Mouse (Mus musculus) left cerebral cortex, adult 8-10 months (tissue): ENCODE results near the gene Ldlr. TPM values are rescaled to one million over a fixed set of nuclear protein-coding genes. Genes with fewer than 3 reads are reported as not detected.
"Not testable (repeated sequence)": the region's sequence is repeated elsewhere in the genome, so short reads cannot be mapped to it uniquely, and the experiment has no call there.

Experiments used
- DNase-seq, 2 experiments: peaks; one replicate each; pipeline ENCODE4 v3.0.0; 2022; ENCODE audit warnings: low spot score in 2 of 2
- total RNA-seq, 4 experiments: library from RNA; stranded (reverse); gene quantifications; 2 replicates each; pipeline ENCODE4 v1.2.4; 2022

Gene Ldlr
- total RNA-seq, result 10 to 100 TPM; 23.7 to 32.4 (median 28.6) TPM

GRCm38 (mm10) chr9:21723377-21724146 is at the start of gene Ldlr:
Ldlr (plus strand) TSS chr9:21723483.
- DNase-seq, result peak; percentile 57 to 68

GRCm38 (mm10) chr9:21677706-21678105 is 45.6 kb upstream of the Ldlr start:
- no peak for DNase-seq

GRCm38 (mm10) chr9:21680448-21680847 is 42.8 kb upstream of the Ldlr start:
- DNase-seq, result no peak

GRCm38 (mm10) chr9:21682827-21683226 is 40.5 kb upstream of the Ldlr start:
- DNase-seq, result no peak

GRCm38 (mm10) chr9:21683897-21684296 is 39.4 kb upstream of the Ldlr start:
- DNase-seq, result peak in 1 of 2 experiments; percentile 50

GRCm38 (mm10) chr9:21688554-21688953 is 34.7 kb upstream of the Ldlr start:
- DNase-seq, result no peak

GRCm38 (mm10) chr9:21690031-21690430 is 33.3 kb upstream of the Ldlr start:
- no peak for DNase-seq

GRCm38 (mm10) chr9:21691862-21692261 is 31.4 kb upstream of the Ldlr start:
- no peak for DNase-seq

GRCm38 (mm10) chr9:21692491-21692890 is 30.8 kb upstream of the Ldlr start:
- DNase-seq, result no peak

GRCm38 (mm10) chr9:21694071-21694470 is 29.2 kb upstream of the Ldlr start:
- no peak for DNase-seq

GRCm38 (mm10) chr9:21695229-21695792 is 28.0 kb upstream of the Ldlr start:
- no peak for DNase-seq

- DNase-seq, result no peak
Observed at GRCm38 (mm10) chr9:21697121-21697520, 26.2 kb upstream of the Ldlr start.

GRCm38 (mm10) chr9:21699280-21699679 is 24.0 kb upstream of the Ldlr start:
- not testable (repeated sequence) for DNase-seq

- peak in 1 of 2 experiments; percentile 45 for DNase-seq
Observed at GRCm38 (mm10) chr9:21701091-21701490, 22.2 kb upstream of the Ldlr start.

GRCm38 (mm10) chr9:21703494-21703893 is 19.8 kb upstream of the Ldlr start:
- no peak for DNase-seq

GRCm38 (mm10) chr9:21706085-21706484 is 17.2 kb upstream of the Ldlr start:
- no peak for DNase-seq

GRCm38 (mm10) chr9:21706586-21707265 is 16.6 kb upstream of the Ldlr start:
- DNase-seq, result no peak

GRCm38 (mm10) chr9:21709340-21709739 is 13.9 kb upstream of the Ldlr start:
- DNase-seq, result no peak

GRCm38 (mm10) chr9:21715298-21715697 is 8.0 kb upstream of the Ldlr start:
- DNase-seq, result no peak

- no peak for DNase-seq
Observed at GRCm38 (mm10) chr9:21717015-21717414, 6.3 kb upstream of the Ldlr start.

- no peak for DNase-seq
Observed at GRCm38 (mm10) chr9:21721036-21721435, 2.2 kb upstream of the Ldlr start.

GRCm38 (mm10) chr9:21724147-21724536 is 859 bp downstream of the Ldlr start:
- peak; percentile 73 to 92 for DNase-seq
